Mouse (Mus musculus): ENCODE data around the gene Rph3a.

The Rph3a gene

DNA sequence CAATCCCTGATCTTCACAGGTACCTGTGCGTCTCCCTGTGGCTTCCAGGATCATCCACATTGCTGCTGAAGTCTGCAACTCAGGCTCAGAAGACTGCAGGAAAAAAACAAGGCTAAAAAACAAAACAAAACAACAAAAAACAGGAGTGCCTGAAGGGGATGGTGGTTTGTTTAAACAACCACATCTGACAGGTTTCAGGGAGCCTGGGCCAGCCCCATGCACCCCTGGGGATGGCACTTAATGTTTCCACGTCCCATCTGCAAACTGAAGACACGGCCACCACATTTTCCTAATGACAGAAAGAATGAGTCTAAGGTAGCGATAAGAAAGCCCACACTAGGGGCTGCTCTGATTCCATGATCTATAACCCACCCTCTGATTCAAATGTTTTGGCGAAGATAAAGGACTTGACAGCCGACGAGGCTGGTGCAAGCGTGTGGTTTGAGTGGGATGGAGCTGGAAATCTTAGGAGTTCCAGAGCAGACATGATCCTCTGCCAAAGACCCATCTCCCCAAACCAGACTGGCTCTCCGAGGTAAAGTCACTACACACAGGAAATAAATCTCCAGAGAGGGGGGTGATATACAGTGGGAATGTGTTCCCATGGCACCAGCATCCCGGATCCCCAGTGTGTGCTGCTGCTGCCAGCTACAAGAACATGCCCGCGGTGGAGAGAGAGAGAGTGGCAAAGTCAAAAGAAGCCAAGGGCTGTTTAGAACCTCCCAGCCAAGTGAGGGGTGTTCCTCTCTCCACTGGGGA is at the start of gene Rph3a:
Gene Rph3a (minus strand): TSS at position 282 of the 759 bp plus-strand sequence.
- no peak for DNase-seq

- DNase-seq, result no peak
Measured at GRCm38 (mm10) chr5:121058261-121058660, 48.4 kb upstream of the Rph3a start.

DNA sequence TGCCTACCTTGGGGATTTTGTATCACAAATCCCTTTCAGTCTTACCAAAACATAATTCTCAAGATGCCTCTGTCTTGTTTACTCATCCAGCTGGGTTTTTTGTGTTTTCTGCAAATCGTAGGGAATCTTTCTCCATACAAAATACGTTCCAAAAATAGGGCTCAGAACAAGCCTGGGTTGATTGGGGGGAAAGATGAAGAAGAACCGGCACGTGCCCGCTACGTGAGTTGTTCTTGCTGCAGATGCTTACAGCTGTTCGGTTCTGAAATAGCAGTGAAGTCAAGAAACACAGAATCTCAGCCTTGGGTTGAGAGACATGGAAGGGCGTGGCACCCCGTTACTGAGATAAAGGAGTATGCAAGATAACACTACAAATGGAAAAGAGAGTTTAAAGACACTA is 44.0 kb upstream of the Rph3a start:
- DNase-seq, result no peak

DNA sequence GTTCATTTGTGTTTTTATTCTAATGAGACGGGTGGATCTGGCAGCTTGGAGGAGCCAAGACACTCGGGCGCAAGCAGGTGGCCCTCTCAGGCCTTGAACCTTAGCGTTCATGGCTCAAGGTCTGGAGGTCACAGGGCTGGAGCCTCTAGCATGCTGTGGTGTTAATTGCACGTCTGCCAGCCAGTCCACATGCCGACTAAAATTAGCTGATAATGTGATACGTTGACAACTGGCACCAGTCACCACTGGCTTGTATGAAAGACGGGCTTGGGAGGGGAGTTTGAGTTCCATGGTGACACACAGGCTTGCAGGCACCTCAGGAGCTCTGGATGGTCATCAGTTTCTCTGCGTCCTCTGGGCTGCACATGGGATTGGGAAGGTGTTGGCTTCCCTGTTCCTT is 31.9 kb upstream of the Rph3a start:
- no peak for DNase-seq

DNA sequence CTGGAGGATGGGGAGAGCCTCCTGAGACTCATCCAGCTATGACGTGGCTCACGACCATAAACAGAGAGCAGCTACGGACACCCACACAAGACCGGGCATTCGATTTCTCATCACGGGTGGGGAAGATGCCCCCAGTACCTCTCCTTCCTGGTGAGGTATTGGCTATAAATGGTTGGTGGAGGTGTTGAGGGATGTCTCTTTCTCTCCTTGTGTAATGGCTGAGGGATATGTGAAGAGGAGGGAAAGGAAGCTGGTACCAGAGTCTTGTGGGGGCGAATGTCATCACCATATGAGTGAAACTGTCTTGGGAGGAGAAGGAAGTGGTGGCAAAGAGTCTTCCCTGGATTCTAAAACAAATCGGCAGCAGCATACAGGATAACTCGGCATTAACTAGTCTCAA is 29.6 kb upstream of the Rph3a start:
- no peak for DNase-seq

DNA sequence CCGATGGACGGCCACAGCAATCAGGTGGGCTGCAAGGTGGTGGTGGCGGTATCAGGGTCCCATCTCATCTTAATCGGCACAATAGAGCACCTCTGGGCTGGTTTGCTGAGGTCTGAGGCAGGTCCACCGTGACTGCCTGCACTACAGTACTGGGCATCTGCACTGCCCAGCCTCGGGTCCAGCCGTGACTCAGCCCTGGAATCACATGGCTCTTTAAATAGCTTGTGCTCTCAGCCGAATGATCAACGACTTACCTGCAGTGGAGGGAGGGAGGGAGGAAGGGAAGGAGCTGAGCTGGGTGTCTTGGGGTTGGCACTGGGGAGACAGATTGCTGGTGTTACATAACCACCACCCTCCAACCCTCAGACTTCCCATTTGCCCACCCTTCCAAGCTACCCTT is 20.3 kb upstream of the Rph3a start:
- DNase-seq, result no peak

DNA sequence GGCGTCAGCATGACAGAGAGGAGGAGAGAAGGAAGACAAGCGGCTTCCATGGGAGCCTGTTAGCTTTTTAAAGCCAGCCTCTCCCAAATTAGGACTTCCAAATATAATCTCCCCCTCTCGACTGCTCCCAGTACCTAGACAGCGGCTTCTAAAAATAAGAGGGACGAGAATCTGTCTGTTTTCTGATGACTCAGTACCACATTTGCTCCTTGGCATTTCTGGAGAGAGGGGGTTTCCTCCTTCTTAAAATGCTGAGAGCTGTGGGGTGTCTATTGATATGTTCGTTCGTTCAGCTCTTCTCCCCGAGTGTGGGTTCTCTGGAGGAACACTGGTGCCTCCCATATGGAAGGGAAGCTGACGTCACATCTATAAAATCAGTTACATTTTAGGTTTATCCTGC is 9.6 kb upstream of the Rph3a start:
- no peak for DNase-seq

DNA sequence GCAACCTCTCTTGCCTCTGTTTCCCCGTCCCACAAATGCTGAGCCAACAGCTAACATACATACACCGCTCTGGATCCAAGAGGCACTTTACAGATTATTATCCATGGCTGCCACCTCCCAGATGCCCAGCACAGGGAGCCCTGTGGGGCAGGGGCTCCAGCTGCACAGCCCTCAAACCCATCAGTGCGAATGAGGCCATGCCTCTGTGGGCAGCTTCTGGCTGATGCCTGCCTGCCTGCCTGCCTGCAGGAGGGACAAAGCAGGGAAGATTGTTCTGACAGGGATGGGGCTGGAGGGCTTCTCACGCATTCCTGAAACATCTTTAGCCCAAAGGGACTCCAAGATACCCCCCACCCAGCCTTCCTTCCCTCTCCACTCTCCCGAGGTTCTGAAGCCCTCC is 7.8 kb upstream of the Rph3a start:
- DNase-seq, result no peak

DNA sequence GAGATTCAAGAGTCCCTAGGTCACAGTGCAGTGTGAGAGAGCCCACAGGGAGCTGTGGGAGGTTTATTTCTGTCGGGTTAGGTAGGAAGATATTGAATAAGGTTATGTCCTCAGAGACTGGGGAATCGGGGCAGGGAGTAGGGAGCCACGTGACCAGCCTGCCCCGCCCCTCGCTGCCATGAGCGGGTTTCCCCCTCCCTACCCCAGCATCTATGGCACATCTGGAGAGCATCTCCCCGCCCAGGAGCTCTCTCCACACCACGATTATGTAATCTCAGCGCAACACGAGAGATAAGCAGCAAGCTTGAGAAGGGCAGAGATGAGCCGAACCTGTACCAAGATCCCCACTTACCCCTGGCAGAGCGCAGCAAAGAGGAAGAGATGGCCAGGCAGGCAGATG is 6.5 kb upstream of the Rph3a start:
- DNase-seq, result no peak

DNA sequence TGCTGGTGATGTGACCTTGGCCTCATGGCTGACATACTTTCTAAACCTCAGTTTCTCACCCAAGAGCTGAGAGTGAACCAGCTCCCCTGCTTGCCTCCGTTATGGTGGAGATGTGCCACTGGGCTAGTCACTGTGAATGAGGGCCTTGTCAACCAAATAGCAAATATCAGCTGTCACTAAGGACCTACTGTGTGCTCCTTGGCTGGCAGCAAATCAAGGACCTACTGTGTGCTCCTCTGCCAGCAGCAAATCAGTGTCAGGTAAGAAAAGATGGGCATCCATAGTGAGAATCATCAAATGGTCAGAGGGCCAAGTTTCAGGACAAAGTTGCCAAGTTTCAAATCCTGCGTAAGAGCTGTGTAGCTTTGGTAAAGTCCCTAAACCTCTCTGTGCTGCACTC is 4.6 kb upstream of the Rph3a start:
- DNase-seq, result no peak

GRCm38 (mm10) chr5:121011962-121012361 is 2.1 kb upstream of the Rph3a start:
- no peak for DNase-seq

GRCm38 (mm10) chr5:121009406-121009805 is 486 bp downstream of the Rph3a start:
- peak; percentile 26 to 32 for DNase-seq

DNA sequence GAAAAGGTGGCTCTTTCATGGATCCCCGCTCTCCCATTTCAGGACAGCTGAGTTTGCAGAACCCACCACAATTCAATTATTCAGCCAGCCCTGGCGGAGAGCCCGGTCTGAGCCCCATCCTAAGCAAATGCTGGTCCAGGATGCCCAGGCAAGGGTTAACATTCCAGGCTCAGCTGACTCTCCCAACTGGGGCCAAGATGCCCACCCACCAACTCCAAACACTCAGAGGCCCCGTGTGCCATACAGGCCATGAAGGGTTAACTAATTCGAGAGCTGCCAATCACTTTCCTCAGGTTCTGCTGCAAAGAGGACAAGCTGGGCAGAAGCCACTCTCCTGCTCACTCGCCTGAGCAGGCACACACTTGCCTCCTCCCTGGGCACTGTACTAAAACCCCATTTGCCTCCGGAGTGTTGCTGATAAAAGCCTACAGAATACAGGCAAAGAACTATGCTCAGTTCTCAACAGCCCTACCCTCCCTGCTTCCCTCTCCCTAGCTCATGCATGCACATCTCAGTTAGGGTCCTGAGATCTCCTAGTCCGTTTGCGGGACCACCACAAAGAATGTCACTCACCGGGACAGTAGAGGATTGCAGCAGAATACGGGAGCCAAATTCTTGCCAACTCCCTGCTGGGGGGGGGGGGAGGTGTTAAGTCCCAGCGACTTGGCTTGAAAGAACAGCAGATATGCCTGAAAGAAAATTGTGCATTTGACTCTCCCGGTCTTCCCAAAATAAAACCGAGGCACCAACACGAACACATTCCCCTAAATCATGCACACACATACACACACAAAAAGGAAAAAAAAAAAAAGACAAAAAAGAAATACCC is 1.3 kb downstream of the Rph3a start:
- no peak for DNase-seq

DNA sequence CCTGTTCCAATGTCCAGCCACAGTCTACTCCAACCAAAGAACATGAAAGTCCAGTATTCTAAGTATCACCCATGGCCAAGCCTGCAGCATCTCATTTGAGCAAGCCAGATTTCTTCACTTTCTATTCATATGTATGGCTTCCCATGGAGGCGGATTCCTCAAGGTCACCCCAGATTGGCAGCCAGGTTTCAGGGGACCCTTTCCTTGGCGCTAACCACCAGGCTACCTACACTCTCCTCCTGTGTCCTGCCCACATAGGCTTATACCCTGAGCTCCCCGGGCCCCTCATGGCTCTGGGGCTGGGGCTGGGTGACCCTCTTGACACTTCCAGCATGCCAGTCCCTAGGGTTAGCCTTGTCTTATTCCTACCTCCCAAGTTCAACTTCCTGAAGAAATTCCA is 2.3 kb downstream of the Rph3a start:
- DNase-seq, result no peak

GRCm38 (mm10) chr5:121007130-121007529 is 2.8 kb downstream of the Rph3a start:
- DNase-seq, result no peak

DNA sequence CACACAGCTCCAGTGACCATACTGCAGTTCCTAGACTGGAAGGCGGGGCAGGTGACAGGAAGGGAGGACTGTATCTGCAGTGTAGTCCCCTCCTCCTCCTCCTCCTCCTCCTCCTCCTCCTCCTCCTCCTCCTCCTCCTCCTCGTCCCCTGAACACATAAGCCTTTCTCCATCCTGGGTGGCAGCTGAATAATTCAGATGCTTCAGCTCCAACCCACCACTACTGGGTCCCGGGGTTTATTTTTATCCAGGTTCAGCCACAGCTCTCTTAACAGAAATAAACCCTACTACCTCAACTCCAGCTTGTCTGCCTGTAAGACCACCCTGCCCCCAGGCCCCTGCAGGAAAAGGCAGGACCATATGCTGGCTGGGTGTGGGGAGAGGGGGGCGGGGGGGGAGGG is 3.7 kb downstream of the Rph3a start:
- DNase-seq, result no peak

DNA sequence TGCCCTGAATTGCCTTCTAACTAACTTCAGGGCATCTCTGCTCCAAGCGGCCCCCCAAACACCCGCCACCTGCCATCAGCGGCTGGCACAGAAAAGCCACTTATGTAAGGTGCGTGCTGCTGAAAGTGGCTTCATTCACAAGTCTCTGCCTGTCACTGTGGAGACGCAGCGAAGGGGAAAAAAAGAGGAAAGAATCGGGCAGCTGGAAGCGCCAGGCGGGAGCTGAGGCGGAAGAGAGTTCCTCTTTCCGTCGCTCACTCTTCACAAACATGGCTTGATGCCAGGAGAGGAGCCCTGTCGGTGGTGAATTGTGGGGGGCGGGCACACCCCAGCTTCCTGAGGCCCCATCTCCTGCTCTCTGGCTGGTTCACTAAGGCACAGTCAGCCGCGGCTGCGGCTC is 6.1 kb downstream of the Rph3a start:
- no peak for DNase-seq

DNA sequence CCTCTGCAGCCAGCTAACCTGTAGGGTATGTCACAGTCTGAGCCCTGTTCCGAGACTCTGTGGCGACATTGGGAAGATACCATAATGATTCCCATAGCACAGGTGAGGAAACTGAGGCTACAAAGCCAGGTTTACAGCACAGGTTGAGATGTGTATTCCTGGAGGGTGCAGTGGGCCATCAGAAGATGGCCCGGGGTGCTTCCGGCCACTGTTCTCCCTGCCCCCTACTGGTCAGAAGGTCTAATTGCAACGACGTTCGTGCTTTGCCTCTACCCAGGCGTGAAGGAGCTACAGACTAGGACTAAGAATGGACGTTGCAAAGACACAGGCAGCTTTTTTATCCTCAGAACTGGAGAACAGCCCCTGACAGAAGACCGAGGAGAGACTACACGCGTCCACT is 10.3 kb downstream of the Rph3a start:
- DNase-seq, result peak; percentile 12 to 27

- DNase-seq, result no peak
Measured at GRCm38 (mm10) chr5:120988373-120988772, 21.5 kb downstream of the Rph3a start.

- DNase-seq, result no peak
Measured at GRCm38 (mm10) chr5:120983029-120983428, 26.9 kb downstream of the Rph3a start.

GRCm38 (mm10) chr5:120981211-120981610 is 28.7 kb downstream of the Rph3a start:
- no peak for DNase-seq

DNA sequence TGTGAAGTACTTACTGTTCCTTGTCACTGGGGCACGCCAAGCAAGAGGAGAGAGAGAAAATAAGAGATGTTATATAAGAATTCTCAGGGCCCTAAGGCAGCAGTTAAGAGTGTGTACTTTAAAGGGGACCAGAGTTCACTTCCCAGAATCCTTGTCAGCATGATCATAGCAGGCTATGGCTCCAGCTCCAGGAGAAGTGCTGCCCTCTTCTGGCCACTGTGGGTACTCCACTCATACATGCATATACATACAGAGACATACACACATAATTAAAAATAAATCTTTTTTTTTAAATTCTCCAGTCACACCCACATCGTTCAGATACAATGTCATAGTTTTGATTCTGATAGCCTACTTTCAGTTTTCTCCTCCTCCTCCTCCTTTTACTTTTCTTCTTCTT is 29.8 kb downstream of the Rph3a start:
- DNase-seq, result no peak

GRCm38 (mm10) chr5:120976138-120976537 is 33.8 kb downstream of the Rph3a start:
- no peak for DNase-seq

GRCm38 (mm10) chr5:120974522-120974921 is 35.4 kb downstream of the Rph3a start:
- no peak for DNase-seq
